Mouse (Mus musculus) layer of hippocampus, postnatal 14 days (tissue): Measurements from ENCODE around the gene Aqp7. TPM values are rescaled to one million over a fixed set of nuclear protein-coding genes. Genes with fewer than 3 reads are reported as not detected.

ENCODE experiments used
- DNase-seq, 2 experiments: peaks; one replicate each; pipeline ENCODE4 v3.0.0; 2021 to 2022; ENCODE audit warnings: low spot score in 2 of 2, mixed read lengths in 1 of 2
- microRNA-seq, 2 experiments: library from miRNA; unstranded; fragments of <30 nt; microRNA quantifications; one replicate each; pipeline ENCODE4 v1.2.0; 2021
- total RNA-seq, 2 experiments: library from RNA; stranded (reverse); gene quantifications; 2 replicates each; pipeline ENCODE4 v1.2.3; 2021

Aqp7 gene
- total RNA-seq, 2 experiments from 2014 or later, result not detected

- DNase-seq, result no peak
These were observed 46.9 kb downstream of the Aqp7 start for GRCm38 (mm10) chr4:41000842-41001639.

GRCm38 (mm10) chr4:41000271-41000670, 47.7 kb downstream of the Aqp7 start:
- DNase-seq, result no peak

GRCm38 (mm10) chr4:40997916-40998315, 50.0 kb downstream of the Aqp7 start:
- no peak for DNase-seq

- DNase-seq, result no peak
These were observed 51.6 kb downstream of the Aqp7 start for GRCm38 (mm10) chr4:40996302-40996701.

GRCm38 (mm10) chr4:40989633-40990032, 58.3 kb downstream of the Aqp7 start:
- no peak for DNase-seq

GRCm38 (mm10) chr4:40983686-40984085, 64.3 kb downstream of the Aqp7 start:
- DNase-seq, result no peak

Small RNAs within 50 kb of the gene (microRNA-seq; reads per million reads assigned to microRNA genes)
- 0.57 to 1.4 reads per million in 2 experiments for gene Mir3094

Other genes starting within 250 kb of the Aqp7 start
- gene B4galt1, start 194.1 kb downstream of the Aqp7 start, total RNA-seq, result 1 to 10 TPM; 6.2 to 8.5 TPM
- not detected for gene Spink4, start 128.1 kb downstream of the Aqp7 start, total RNA-seq
- gene Bag1, start 99.8 kb downstream of the Aqp7 start, total RNA-seq, result 100 to 1,000 TPM; 152 to 154 TPM
- gene Chmp5, start 99.7 kb downstream of the Aqp7 start, total RNA-seq, result 10 to 100 TPM; 74.8 to 82.1 TPM
- gene Nfx1, start 77.2 kb downstream of the Aqp7 start, total RNA-seq, result 10 to 100 TPM; 59.1 to 61.6 TPM
- under 1 TPM in 1 of 2 experiments, not detected in 1; 0.18 TPM for gene Aqp3, start 50.0 kb upstream of the Aqp7 start, total RNA-seq
- gene Nol6, start 76.3 kb upstream of the Aqp7 start, total RNA-seq, result 10 to 100 TPM; 90.4 to 95.1 TPM
- 10 to 100 TPM; 77.6 to 78.2 TPM for gene Ube2r2, start 87.6 kb upstream of the Aqp7 start, total RNA-seq
- 10 to 100 TPM; 40.7 to 50.6 TPM for gene Ubap2, start 227.0 kb upstream of the Aqp7 start, total RNA-seq